Mouse (Mus musculus): Measurements from ENCODE around the gene D5Ertd579e.

DNA sequence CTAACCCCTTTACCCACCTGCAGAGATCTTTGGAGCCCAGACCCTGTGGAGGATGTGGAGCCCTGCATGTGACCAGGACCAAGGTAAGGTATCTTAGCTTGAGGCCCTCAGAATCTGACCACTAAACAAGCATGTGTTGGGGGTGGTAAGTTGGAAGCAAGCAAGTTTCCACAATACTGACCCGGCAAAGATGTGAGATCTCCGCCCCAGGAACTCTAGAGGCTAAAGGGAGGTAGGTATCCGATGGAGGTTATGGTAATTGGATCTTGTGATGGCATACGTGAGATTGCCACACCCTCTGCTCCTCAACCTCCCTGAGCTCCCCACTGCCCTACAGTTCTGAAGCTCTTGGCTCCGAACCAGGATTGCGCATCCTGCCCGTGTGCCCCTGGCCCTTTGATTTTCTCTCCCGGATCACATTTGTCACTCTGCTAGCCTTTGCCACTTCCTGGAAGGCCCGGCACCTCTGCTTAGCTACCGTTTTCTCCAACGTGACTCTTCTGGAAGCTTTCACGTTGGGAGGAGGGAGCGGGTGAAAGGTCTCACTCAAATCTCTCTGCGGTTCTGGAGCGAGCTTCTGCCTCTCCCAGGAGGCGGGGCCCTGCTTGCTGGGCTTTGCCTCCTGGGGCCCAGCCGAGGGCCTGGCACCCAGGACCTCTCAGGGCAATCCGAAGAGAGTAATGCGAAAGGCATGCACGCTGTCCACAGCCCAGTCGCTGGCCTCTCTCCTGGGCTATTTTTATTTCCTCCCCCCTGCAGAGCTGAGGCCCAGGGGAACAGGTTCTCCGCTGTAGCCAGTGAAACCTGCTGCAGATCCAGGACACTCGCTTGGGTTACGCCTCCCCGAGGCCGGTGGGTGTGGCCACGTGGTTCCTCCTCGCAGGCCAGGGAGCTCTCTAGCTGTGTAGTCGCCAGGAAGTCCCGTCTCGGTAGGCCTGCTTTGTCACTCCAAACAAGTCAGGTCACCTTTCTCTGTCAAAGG, 17.0 kb upstream of the D5Ertd579e start:
- TF ChIP-seq CTCF (conservative IDR thresholded peaks at IDR 0.05; ENCODE audit: low read length) (no peak), POU5F1 (IDR thresholded peaks at IDR 0.05; ENCODE audit: borderline replicate concordance, low read length) (no peak)

Measured in E14TG2a.4 (cell line).